Mouse (Mus musculus): ENCODE measurements around the gene Aff1. TPM values are rescaled to one million over a fixed set of nuclear protein-coding genes. Genes with fewer than 3 reads are reported as not detected.

Gene Aff1
- polyA plus RNA-seq, 1 experiment from 2014 or later, result 4.3 TPM

DNA sequence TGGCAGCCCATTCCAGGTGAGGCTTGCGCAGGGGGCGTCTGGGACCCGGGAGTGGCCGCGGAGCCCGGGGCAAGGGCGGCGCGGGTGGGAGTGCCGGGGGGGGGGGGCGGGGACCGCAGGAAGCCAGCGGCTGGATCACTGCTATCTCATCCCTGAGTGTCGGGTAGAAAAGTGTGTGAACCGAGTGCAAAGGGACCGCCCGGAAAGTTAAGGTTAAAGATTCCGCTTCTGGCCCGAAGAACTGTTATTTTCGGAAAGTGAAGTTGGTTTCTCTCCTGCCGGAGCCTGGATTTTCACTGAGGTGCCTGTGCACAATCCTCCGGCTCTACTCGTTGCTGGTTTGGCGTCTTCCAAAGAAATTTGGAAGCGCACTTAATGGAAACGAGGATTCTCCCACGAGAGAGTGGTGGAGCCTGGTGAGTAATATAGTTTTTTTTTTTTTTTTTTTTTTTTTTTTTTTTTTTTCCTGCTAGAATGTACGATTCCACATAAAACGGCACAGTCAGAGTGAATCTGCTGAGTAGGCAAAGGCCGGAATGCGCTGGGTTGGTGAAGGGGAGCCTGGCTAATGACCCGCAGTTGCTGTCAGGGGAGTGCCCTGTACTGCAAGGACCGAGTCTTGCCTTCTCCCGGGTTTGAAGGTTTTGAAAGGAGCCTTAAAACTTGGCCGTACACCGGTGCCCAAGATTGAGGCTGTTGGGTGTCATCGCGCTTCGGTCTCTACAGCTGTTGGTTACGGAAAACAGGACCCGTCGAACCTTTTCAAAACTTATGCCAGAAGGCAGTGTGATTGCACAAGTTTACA, 62.4 kb downstream of the Aff1 start:
- peak; percentile 50 for DNase-seq (ENCODE audit: low spot score)
- 3% methylated on average over 29 of the region's 42 CpGs for WGBS

DNA sequence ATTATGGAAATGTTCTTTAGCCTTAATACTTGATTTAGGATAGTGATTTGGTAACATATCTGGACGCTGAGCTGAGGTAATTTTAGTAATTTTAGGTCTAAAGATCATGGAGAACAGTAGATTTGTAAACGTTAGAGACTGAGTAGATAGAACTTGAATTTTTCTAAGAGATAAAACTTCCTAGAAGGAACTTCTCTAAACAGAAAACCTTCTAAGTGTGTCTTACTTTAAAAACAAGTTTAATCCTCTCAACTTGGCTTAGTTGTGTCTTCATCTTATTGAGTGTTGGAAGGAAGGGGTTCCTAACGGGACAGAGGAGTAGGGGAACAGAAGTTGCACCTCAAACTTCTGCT, 62.9 kb downstream of the Aff1 start:
- 36% methylated on average over 3 of the region's 3 CpGs for whole genome bisulfite sequencing

More for the DNA sequence above, 62.4 kb downstream of the Aff1 start:
- Histone ChIP-seq H3K4me2 (replicated peaks; ENCODE audit: low read depth) (peak overlapping the region; percentile 77), H3K9ac (ENCODE audit: low read length) (peak overlapping the region; percentile 88), H3K36me3 (ENCODE audit: control insufficient read depth, insufficient read depth, low read length) (no peaks in the 10 kb centered on the region), H3K27ac (replicated peaks) (peak overlapping the region; percentile 98), H3K9me3 (ENCODE audit: control insufficient read depth, low read length) (no peaks in the 10 kb centered on the region), H3K4me1 (replicated peaks; ENCODE audit: control insufficient read depth, insufficient read depth) (no peaks in the 10 kb centered on the region), H3K27me3 (ENCODE audit: control insufficient read depth, insufficient read depth, low read length) (no peaks in the 10 kb centered on the region), H3K4me3 (ENCODE audit: low read depth, low read length) (peak overlapping the region; percentile 80)
- TF ChIP-seq CTCF (IDR thresholded peaks at IDR 0.05; ENCODE audit: low read depth) (no peak), EP300 (optimal IDR thresholded peaks at IDR 0.05) (no peak)
- ATAC-seq (ENCODE audit: low FRiP score, low TSS enrichment), result peak; percentile 9; the same call in 1 of the 2 replicates

GRCm38 (mm10) chr5:103756231-103756714, 64.1 kb downstream of the Aff1 start:
- WGBS, result 68% methylated on average over 6 of the region's 6 CpGs
- H3K9me3 ChIP-seq (ENCODE audit: control insufficient read depth, low read length), result no peaks in the 10 kb centered on the region
- ATAC-seq (ENCODE audit: low FRiP score, low TSS enrichment) (no peak), DNase-seq (ENCODE audit: low spot score) (no peak)
- no peak for TF ChIP-seq CTCF (IDR thresholded peaks at IDR 0.05; ENCODE audit: low read depth)
- TF ChIP-seq EP300 (optimal IDR thresholded peaks at IDR 0.05), result no peak
- no peak overlapping the region for H3K4me2 ChIP-seq (replicated peaks; ENCODE audit: low read depth)
- H3K4me3 ChIP-seq (ENCODE audit: low read depth, low read length), result no peak overlapping the region
- H3K27ac ChIP-seq (replicated peaks), result no peak overlapping the region
- no peaks in the 10 kb centered on the region for H3K36me3 ChIP-seq (ENCODE audit: control insufficient read depth, insufficient read depth, low read length)
- no peak overlapping the region for H3K9ac ChIP-seq (ENCODE audit: low read length)
- peaks cover 3% of the 10 kb centered on the region; the same call in 1 of the 2 replicates for H3K4me1 ChIP-seq (replicated peaks; ENCODE audit: control insufficient read depth, insufficient read depth)
- no peaks in the 10 kb centered on the region for H3K27me3 ChIP-seq (ENCODE audit: control insufficient read depth, insufficient read depth, low read length)

More for the DNA sequence above, 62.9 kb downstream of the Aff1 start:
- TF ChIP-seq CTCF (IDR thresholded peaks at IDR 0.05; ENCODE audit: low read depth) (no peak), EP300 (optimal IDR thresholded peaks at IDR 0.05) (no peak)
- ATAC-seq (ENCODE audit: low FRiP score, low TSS enrichment) (no peak), DNase-seq (ENCODE audit: low spot score) (no peak)
- H3K9ac ChIP-seq (ENCODE audit: low read length), result peak overlapping the region; percentile 88
- no peaks in the 10 kb centered on the region for H3K27me3 ChIP-seq (ENCODE audit: control insufficient read depth, insufficient read depth, low read length)
- H3K4me1 ChIP-seq (replicated peaks; ENCODE audit: control insufficient read depth, insufficient read depth), result no peaks in the 10 kb centered on the region
- no peaks in the 10 kb centered on the region for H3K9me3 ChIP-seq (ENCODE audit: control insufficient read depth, low read length)
- no peak overlapping the region for H3K27ac ChIP-seq (replicated peaks)
- no peaks in the 10 kb centered on the region for H3K36me3 ChIP-seq (ENCODE audit: control insufficient read depth, insufficient read depth, low read length)
- H3K4me3 ChIP-seq (ENCODE audit: low read depth, low read length), result peak overlapping the region; percentile 80
- H3K4me2 ChIP-seq (replicated peaks; ENCODE audit: low read depth), result peak overlapping the region; percentile 77

GRCm38 (mm10) chr5:103758491-103758890, 66.3 kb downstream of the Aff1 start:
- ATAC-seq (ENCODE audit: low FRiP score, low TSS enrichment) (no peak), DNase-seq (ENCODE audit: low spot score) (no peak)
- no peaks in the 10 kb centered on the region for H3K9me3 ChIP-seq (ENCODE audit: control insufficient read depth, low read length)
- H3K36me3 ChIP-seq (ENCODE audit: control insufficient read depth, insufficient read depth, low read length), result no peaks in the 10 kb centered on the region
- TF ChIP-seq EP300 (optimal IDR thresholded peaks at IDR 0.05) (no peak), CTCF (IDR thresholded peaks at IDR 0.05; ENCODE audit: low read depth) (no peak)
- H3K27me3 ChIP-seq (ENCODE audit: control insufficient read depth, insufficient read depth, low read length), result no peaks in the 10 kb centered on the region
- no peak overlapping the region for H3K4me3 ChIP-seq (ENCODE audit: low read depth, low read length)
- H3K9ac ChIP-seq (ENCODE audit: low read length), result no peak overlapping the region
- peaks cover 3% of the 10 kb centered on the region for H3K4me1 ChIP-seq (replicated peaks; ENCODE audit: control insufficient read depth, insufficient read depth)
- no peak overlapping the region for H3K27ac ChIP-seq (replicated peaks)
- 59% methylated on average over 4 of the region's 4 CpGs for WGBS
- no peak overlapping the region for H3K4me2 ChIP-seq (replicated peaks; ENCODE audit: low read depth)

DNA sequence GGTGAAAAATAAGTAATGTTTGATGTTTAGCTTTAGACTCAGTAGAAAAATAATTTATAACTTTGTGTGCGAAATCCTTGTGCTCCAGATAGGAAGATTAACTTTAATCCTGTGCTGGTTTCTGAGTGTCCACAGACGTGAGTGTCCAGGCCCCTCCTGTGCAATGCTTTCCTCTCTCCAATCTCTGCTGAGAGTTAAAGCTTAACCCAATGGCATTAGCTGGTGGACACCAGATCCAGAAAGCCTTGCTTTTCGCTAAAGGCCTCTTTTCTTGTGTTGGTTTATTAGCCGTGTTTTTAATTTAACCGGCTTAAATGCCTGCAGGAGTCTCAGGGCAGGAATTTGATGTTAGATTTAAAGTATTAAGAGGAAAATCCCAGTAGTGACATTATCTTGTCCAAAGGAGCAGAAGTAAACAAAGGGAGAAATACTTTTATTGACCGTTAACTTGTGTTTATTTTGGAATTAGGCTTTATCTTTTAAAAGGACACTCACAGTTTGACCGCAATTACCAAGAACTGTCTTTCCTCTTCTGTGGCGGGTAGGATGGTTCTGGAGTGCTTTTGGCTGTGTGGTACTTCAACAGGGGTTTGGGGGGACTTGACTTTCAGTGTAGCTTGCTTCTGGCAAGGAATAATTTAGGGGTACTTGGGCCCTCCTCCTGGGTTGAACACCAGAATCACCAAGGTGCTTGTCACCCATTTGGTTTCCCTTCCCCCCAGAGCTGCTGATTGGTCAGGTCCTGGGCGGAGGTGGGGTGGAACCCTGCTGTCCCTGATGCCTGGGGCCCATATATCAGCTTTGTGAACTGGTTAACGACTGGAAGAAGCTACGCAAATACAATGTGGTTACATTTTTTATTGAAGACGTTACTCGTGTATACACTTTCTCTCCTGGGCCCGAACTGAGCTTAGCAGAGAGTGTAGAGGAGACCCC, 67.6 kb downstream of the Aff1 start:
- no peaks in the 10 kb centered on the region for H3K9me3 ChIP-seq (ENCODE audit: control insufficient read depth, low read length)
- peaks cover 3% of the 10 kb centered on the region for H3K4me1 ChIP-seq (replicated peaks; ENCODE audit: control insufficient read depth, insufficient read depth)
- H3K36me3 ChIP-seq (ENCODE audit: control insufficient read depth, insufficient read depth, low read length), result no peaks in the 10 kb centered on the region
- peak overlapping the region; percentile 39 for H3K4me3 ChIP-seq (ENCODE audit: low read depth, low read length)
- peak; percentile 42 for DNase-seq (ENCODE audit: low spot score)
- no peaks in the 10 kb centered on the region for H3K27me3 ChIP-seq (ENCODE audit: control insufficient read depth, insufficient read depth, low read length)
- no peak for TF ChIP-seq CTCF (IDR thresholded peaks at IDR 0.05; ENCODE audit: low read depth)
- TF ChIP-seq EP300 (optimal IDR thresholded peaks at IDR 0.05), result no peak
- H3K4me2 ChIP-seq (replicated peaks; ENCODE audit: low read depth), result peak overlapping the region; percentile 67
- H3K9ac ChIP-seq (ENCODE audit: low read length), result peak overlapping the region; percentile 63; the same call in 1 of the 2 replicates
- 0 out of 2 replicates have a peak, but pooled peaks have one; percentile 11 for ATAC-seq (ENCODE audit: low FRiP score, low TSS enrichment)
- peak overlapping the region; percentile 88 for H3K27ac ChIP-seq (replicated peaks)
- 34% methylated on average over 14 of the region's 14 CpGs for whole genome bisulfite sequencing

Data from stomach, postnatal 0 days (tissue).